Mouse (Mus musculus): ENCODE data around the gene Ube2ql1. TPM values are rescaled to one million over a fixed set of nuclear protein-coding genes. Genes with fewer than 3 reads are reported as not detected.

The Ube2ql1 gene
- total RNA-seq (2015; ENCODE audit: low replicate concordance): not detected in 2 replicates
- not detected in 2 replicates for total RNA-seq (2017; ENCODE audit: low replicate concordance)

GRCm38 (mm10) chr13:69739759-69740135, at the start of gene Ube2ql1:
Gene Ube2ql1 (minus strand): TSS chr13:69739889.
- no peak for ATAC-seq (replicated peaks; ENCODE audit: low FRiP score, poor library complexity, severe bottlenecking)

GRCm38 (mm10) chr13:69788704-69789103, 49.0 kb upstream of the Ube2ql1 start:
- no peak for ATAC-seq (replicated peaks; ENCODE audit: low FRiP score, poor library complexity, severe bottlenecking)

- no peak for ATAC-seq (replicated peaks; ENCODE audit: low FRiP score, poor library complexity, severe bottlenecking)
Observed at GRCm38 (mm10) chr13:69778221-69778620, 38.5 kb upstream of the Ube2ql1 start.

GRCm38 (mm10) chr13:69772358-69772757, 32.7 kb upstream of the Ube2ql1 start:
- ATAC-seq (replicated peaks; ENCODE audit: low FRiP score, poor library complexity, severe bottlenecking): no peak

GRCm38 (mm10) chr13:69770538-69771456, 31.1 kb upstream of the Ube2ql1 start:
- no peak for ATAC-seq (replicated peaks; ENCODE audit: low FRiP score, poor library complexity, severe bottlenecking)

GRCm38 (mm10) chr13:69768152-69768551, 28.5 kb upstream of the Ube2ql1 start:
- no peak for ATAC-seq (replicated peaks; ENCODE audit: low FRiP score, poor library complexity, severe bottlenecking)

- no peak for ATAC-seq (replicated peaks; ENCODE audit: low FRiP score, poor library complexity, severe bottlenecking)
Observed at GRCm38 (mm10) chr13:69764646-69765045, 25.0 kb upstream of the Ube2ql1 start.

- no peak for ATAC-seq (replicated peaks; ENCODE audit: low FRiP score, poor library complexity, severe bottlenecking)
Observed at GRCm38 (mm10) chr13:69761393-69761792, 21.7 kb upstream of the Ube2ql1 start.

GRCm38 (mm10) chr13:69758979-69759378, 19.3 kb upstream of the Ube2ql1 start:
- no peak for ATAC-seq (replicated peaks; ENCODE audit: low FRiP score, poor library complexity, severe bottlenecking)

- no peak for ATAC-seq (replicated peaks; ENCODE audit: low FRiP score, poor library complexity, severe bottlenecking)
Observed at GRCm38 (mm10) chr13:69752875-69753274, 13.2 kb upstream of the Ube2ql1 start.

- no peak for ATAC-seq (replicated peaks; ENCODE audit: low FRiP score, poor library complexity, severe bottlenecking)
Observed at GRCm38 (mm10) chr13:69751510-69751909, 11.8 kb upstream of the Ube2ql1 start.

GRCm38 (mm10) chr13:69748756-69749155, 9.1 kb upstream of the Ube2ql1 start:
- ATAC-seq (replicated peaks; ENCODE audit: low FRiP score, poor library complexity, severe bottlenecking): no peak

- no peak for ATAC-seq (replicated peaks; ENCODE audit: low FRiP score, poor library complexity, severe bottlenecking)
Observed at GRCm38 (mm10) chr13:69740331-69741285, 919 bp upstream of the Ube2ql1 start.

GRCm38 (mm10) chr13:69739091-69739758, 464 bp downstream of the Ube2ql1 start:
- no peak for ATAC-seq (replicated peaks; ENCODE audit: low FRiP score, poor library complexity, severe bottlenecking)

GRCm38 (mm10) chr13:69738461-69738971, 1.2 kb downstream of the Ube2ql1 start:
- ATAC-seq (replicated peaks; ENCODE audit: low FRiP score, poor library complexity, severe bottlenecking): no peak

- no peak for ATAC-seq (replicated peaks; ENCODE audit: low FRiP score, poor library complexity, severe bottlenecking)
Observed at GRCm38 (mm10) chr13:69737444-69738185, 2.1 kb downstream of the Ube2ql1 start.

GRCm38 (mm10) chr13:69732636-69733035, 7.1 kb downstream of the Ube2ql1 start:
- ATAC-seq (replicated peaks; ENCODE audit: low FRiP score, poor library complexity, severe bottlenecking): no peak

GRCm38 (mm10) chr13:69725376-69725775, 14.3 kb downstream of the Ube2ql1 start:
- ATAC-seq (replicated peaks; ENCODE audit: low FRiP score, poor library complexity, severe bottlenecking): no peak

GRCm38 (mm10) chr13:69721141-69721540, 18.5 kb downstream of the Ube2ql1 start:
- no peak for ATAC-seq (replicated peaks; ENCODE audit: low FRiP score, poor library complexity, severe bottlenecking)
